Mouse (Mus musculus) kidney, adult 11 months (tissue): ENCODE results near the gene Zfp507.

Experiments
- DNase-seq: peaks from one replicate; pipeline ENCODE4 v3.0.0; 2022

Gene Zfp507

DNA sequence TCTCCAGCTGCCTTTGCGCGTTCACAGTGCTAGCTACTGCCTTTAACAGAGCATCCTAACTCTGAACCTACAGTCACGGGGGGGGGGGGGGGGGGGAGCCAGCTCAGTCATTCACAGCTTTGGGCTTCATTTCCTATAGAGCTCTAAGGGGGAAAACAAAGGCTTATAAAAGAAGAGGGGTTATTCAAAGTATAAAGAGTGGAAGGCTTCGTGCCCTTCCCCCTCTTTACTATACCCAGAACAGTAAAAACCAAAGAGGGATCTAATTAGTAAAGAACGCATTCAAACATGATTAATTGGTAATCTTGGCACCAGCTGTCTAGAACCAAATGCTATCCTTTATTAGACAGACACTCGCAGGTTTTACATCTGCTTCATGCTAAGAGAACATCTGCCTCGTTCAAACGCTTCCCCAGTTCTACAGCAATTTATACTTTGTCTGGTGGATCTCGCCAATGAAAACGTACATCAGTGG is 70.2 kb downstream of the Zfp507 start:
- no peak for DNase-seq

DNA sequence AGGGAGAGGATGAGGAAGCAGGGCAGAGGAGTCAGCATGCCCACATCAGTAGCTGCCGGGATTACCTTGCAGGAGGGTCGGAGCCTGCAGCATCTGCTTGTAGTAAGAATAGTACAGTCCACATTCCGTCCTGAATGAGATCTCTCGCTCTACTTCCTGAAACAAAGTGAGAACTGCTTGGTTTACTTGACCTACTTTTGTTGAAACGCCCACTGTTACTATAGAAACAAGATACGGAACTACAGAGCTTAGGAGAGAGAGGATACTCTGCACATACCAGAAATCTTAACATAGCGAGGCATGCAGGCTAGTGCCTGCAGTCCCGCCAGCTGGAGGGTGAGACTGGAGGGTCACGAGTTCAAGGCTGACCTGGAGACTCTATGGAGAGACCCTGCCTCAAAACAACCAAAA is 73.2 kb downstream of the Zfp507 start:
- DNase-seq, result no peak

DNA sequence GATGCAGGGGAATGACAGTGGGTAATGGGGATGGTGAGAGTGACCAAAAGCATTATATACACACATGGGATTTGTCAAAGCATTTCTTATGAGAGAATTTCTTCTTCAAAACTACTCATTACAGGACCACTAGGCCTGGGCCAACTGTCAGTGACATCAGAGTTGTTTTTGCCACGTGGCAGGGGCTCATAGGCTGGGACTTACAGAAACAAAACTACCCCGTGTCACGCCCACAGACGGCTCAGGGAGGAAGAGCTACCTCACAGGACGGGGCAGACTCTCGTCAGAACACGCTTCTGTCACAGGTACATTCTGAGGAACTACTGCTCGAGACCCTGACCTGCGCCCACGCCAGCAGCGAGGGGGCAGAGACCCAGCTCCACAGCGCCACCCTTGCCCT is 74.4 kb downstream of the Zfp507 start:
- no peak for DNase-seq

DNA sequence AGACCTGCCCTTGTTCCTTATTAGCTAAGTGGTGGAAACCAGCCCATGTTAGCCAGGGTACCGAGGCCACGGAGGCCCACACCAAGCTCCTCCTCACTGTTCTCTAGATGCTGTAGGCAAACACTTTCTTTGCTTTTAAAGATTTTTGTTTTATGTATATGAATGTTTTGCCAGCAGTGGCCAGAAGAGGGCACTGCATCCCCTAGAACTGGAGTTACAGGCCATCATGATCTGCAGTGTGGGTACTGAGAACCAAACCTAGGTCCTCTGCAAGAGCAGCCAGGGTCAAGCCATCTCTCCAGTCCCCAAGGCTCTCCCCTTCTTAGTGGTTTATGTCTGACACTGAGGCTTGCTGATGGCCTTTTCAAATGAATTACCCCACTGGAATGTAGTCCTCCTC is 79.8 kb downstream of the Zfp507 start:
- no peak for DNase-seq
